Mouse (Mus musculus) neural tube, embryonic 14.5 days (tissue): ENCODE data around the gene Kcnip3. TPM values are rescaled to one million over a fixed set of nuclear protein-coding genes. Genes with fewer than 3 reads are reported as not detected.
A peak's percentile ranks its signal among the peaks of the same experiment; 100 is the strongest.

Experiments
- ATAC-seq: fragments of 200-750 bp; cut with Nextera tagmentation; 2 replicates; pipeline ENCODE4 v1.8.0; 2017; ENCODE audit warnings: low read depth, mild to moderate bottlenecking, moderate TSS enrichment, moderate library complexity
- H3K27ac ChIP-seq: fragments of 300-500 bp; sonication (generic); 2 replicates; pipeline ENCODE4 v1.5.1; 2014; ENCODE audit warnings: low read depth, mild to moderate bottlenecking, control low read depth, low read length, moderate library complexity, mixed read lengths
- H3K27me3 ChIP-seq: fragments of 300-500 bp; sonication (generic); 2 replicates; pipeline ENCODE4 v1.6.1; 2014; ENCODE audit warnings: low read length; ENCODE audit not compliant: control insufficient read depth, insufficient read depth
- H3K36me3 ChIP-seq: fragments of 300-500 bp; sonication (generic); 2 replicates; pipeline ENCODE4 v1.6.1; 2014; ENCODE audit warnings: low read length, mixed read lengths; ENCODE audit not compliant: control insufficient read depth, insufficient read depth
- H3K4me1 ChIP-seq: fragments of 300-500 bp; sonication (generic); 2 replicates; pipeline ENCODE4 v1.6.1; 2014; ENCODE audit warnings: low read length; ENCODE audit not compliant: control insufficient read depth, insufficient read depth
- H3K4me2 ChIP-seq: fragments of 300-500 bp; sonication (generic); 2 replicates; pipeline ENCODE4 v1.6.1; 2014; ENCODE audit warnings: mild to moderate bottlenecking, low read depth, low read length, control low read depth
- H3K4me3 ChIP-seq: fragments of 300-500 bp; sonication (generic); 2 replicates; pipeline ENCODE4 v1.5.1; 2014; ENCODE audit warnings: low read depth, low read length, control low read depth, mixed read lengths
- H3K9ac ChIP-seq: fragments of 300-500 bp; sonication (generic); replicated peaks from 2 replicates; pipeline ENCODE4 v1.6.1; 2014; ENCODE audit warnings: low read depth, mild to moderate bottlenecking, control low read depth, low read length, mixed read lengths
- H3K9me3 ChIP-seq: fragments of 300-500 bp; sonication (generic); 2 replicates; pipeline ENCODE4 v1.6.1; 2016; ENCODE audit warnings: low read length; ENCODE audit not compliant: control insufficient read depth
- WGBS: fragments of 180-500 bp; shearing (Covaris S2); extraction: QIAGEN DNeasy Blood & Tissue Kit; methylation state at CpG from one replicate; pipeline ENCODE4 v1.1.7; 2014; 5-methylcytosine and 5-hydroxymethylcytosine counted together
- polyA plus RNA-seq: library from polyadenylated mRNA; unstranded; fragments of >200 nt; fragmentation: Nextera tagmentation; extraction: Ambion mirVana; gene quantifications from 2 replicates; pipeline ENCODE4 v1.2.1, GENCODE M21; 2014

Kcnip3 gene
- polyA plus RNA-seq, 1 experiment from 2014 or later = 12.6 TPM

DNA sequence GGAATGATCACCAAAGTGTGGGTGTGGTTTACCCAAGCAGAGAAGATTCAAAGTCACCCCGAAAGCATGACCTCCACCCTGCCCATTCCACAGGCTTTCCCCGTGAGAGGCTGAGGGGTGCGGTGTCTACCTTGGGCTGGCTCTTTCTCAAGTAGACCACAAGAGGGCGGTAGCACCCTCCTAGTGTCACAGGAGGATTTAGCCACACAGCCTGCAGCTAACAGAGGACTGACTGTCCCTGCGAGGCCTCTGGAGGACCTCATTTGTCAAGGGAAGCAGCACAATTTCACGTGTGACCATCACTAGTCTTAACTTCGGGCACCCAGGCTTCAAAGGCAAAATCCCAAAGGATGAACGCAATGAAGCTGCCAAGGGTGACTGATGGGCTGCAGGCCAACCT lies 59.6 kb downstream of the Kcnip3 start:
- peak; percentile 89 for ATAC-seq
- no peak overlapping the region for H3K4me3 ChIP-seq
- H3K9ac ChIP-seq = no peak overlapping the region
- no peaks in the 10 kb centered on the region for H3K27me3 ChIP-seq
- no peaks in the 10 kb centered on the region for H3K36me3 ChIP-seq
- no peaks in the 10 kb centered on the region for H3K9me3 ChIP-seq
- 12% methylated on average over 8 of the region's 8 CpGs for WGBS
- H3K4me2 ChIP-seq = no peak overlapping the region
- H3K27ac ChIP-seq = no peak overlapping the region
- H3K4me1 ChIP-seq = no peaks in the 10 kb centered on the region

DNA sequence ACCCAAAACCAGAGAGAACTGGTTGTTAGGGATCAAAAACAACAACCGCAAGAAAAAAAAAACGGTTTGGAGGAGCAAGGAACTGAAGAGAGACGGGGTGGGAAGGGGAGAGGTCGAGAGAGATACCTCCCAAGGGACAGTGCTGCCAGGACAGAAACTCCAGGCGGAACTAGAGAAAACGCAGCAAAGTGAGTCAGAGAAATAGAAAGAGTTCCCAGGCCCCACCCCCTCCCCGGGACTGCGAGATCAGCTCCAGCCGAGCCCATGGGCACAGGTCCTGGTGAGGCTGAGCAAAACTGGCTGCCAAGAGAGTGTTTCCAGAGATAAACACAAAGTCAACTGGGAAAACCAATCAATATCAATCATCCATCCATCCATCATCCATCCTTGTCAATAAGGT lies 60.5 kb downstream of the Kcnip3 start:
- Histone ChIP-seq H3K9ac (no peak overlapping the region), H3K27me3 (no peaks in the 10 kb centered on the region), H3K4me1 (no peaks in the 10 kb centered on the region), H3K36me3 (no peaks in the 10 kb centered on the region), H3K4me2 (no peak overlapping the region), H3K27ac (no peak overlapping the region), H3K4me3 (no peak overlapping the region), H3K9me3 (no peaks in the 10 kb centered on the region)
- WGBS = 62% methylated on average over 9 of the region's 9 CpGs
- no peak for ATAC-seq

DNA sequence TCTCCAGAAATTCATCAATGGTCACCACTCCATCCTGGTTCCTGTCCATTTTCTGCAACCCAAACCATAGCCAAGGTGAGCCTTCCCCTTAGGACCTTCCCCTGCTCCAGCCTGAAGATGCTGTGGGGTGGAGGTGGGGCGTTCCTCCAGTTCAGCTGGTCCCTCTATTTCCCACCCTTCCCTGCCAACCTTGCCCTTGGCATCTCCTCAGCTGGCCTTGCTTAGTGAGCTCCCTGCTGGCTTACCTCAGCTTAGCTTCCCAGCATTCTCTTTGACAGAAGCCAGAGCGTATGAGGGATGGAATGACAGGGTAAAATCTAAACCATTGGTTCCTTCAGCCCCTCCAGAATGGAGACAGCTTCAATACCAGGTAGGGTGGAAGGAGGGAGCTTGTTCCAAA lies 62.6 kb downstream of the Kcnip3 start:
- H3K9me3 ChIP-seq = no peaks in the 10 kb centered on the region
- 69% methylated on average over 2 of the region's 2 CpGs for WGBS
- H3K27me3 ChIP-seq = no peaks in the 10 kb centered on the region
- H3K36me3 ChIP-seq = no peaks in the 10 kb centered on the region
- no peak overlapping the region for H3K27ac ChIP-seq
- no peaks in the 10 kb centered on the region for H3K4me1 ChIP-seq
- no peak overlapping the region for H3K4me2 ChIP-seq
- H3K9ac ChIP-seq = no peak overlapping the region
- no peak overlapping the region for H3K4me3 ChIP-seq
- no peak for ATAC-seq

DNA sequence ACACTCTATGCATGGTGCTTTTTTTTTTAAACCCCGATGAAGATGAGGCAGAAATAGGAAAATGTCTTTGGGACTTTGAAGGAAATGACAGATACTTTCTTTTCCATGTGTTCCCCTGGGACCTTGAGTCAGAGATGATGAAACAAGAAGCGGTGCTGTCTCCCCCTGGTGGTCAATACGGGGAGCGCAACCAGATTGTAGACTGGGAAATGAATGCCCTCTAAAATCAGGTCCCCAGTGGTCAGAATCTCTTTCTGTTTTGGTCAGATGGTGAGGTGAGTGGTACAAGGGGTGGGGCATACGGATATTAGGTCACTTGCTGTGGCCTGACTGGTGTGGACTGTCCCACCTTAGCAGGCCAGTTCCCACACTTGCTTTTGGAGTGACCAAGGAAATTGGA lies 68.1 kb downstream of the Kcnip3 start:
- no peak overlapping the region for H3K4me2 ChIP-seq
- no peak for ATAC-seq
- no peaks in the 10 kb centered on the region for H3K9me3 ChIP-seq
- H3K36me3 ChIP-seq = no peaks in the 10 kb centered on the region
- no peaks in the 10 kb centered on the region for H3K4me1 ChIP-seq
- H3K4me3 ChIP-seq = no peak overlapping the region
- H3K27ac ChIP-seq = no peak overlapping the region
- WGBS = 4% methylated on average over 5 of the region's 5 CpGs
- H3K27me3 ChIP-seq = no peaks in the 10 kb centered on the region
- no peak overlapping the region for H3K9ac ChIP-seq

DNA sequence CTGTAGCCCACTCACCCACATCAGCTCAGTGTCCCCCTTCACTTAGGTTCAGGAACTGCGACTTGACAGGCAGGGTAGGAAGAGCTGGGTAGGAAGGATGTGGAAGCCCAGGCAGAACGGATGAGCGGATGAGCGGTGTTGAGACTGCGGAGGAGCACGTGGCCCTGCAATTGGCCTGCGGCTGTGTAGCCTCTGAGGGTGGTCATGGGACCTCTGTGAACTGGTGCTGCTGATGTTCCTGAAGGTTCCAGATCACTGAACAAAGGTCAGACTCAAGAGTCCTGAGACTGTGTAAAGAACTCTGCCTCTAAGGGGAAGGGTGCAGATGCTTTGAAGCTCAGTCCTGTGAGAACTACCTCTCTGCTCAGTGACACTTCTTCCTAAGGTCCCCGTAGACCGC lies 68.8 kb downstream of the Kcnip3 start:
- Histone ChIP-seq H3K36me3 (no peaks in the 10 kb centered on the region), H3K9ac (no peak overlapping the region), H3K4me3 (no peak overlapping the region), H3K27ac (no peak overlapping the region), H3K4me2 (no peak overlapping the region), H3K27me3 (no peaks in the 10 kb centered on the region), H3K4me1 (no peaks in the 10 kb centered on the region), H3K9me3 (no peaks in the 10 kb centered on the region)
- no peak for ATAC-seq
- WGBS = 80% methylated on average over 9 of the region's 9 CpGs

DNA sequence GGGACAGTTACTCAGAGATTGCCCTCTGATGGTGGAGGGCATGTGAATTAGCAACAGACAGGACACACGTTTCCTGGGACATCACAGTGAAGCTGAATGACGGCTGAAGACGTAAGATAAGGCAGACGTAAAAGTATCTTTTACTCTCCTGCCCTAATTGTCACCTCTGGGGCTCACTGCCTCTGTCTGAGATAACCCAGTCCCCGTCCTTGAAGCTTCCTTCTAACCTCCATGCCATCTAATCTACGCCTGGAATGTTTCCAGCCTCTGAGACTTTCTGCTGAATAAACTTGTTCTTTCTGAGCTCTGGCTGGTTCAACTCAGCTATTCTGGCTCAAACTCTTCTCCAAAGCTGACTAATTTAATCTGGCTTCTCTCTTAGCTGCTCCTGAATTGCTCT lies 70.1 kb downstream of the Kcnip3 start:
- no peak overlapping the region for H3K9ac ChIP-seq
- H3K4me3 ChIP-seq = no peak overlapping the region
- H3K4me1 ChIP-seq = no peaks in the 10 kb centered on the region
- 44% methylated on average over 6 of the region's 6 CpGs for WGBS
- no peak for ATAC-seq
- H3K9me3 ChIP-seq = no peaks in the 10 kb centered on the region
- H3K27me3 ChIP-seq = no peaks in the 10 kb centered on the region
- no peak overlapping the region for H3K4me2 ChIP-seq
- H3K36me3 ChIP-seq = no peaks in the 10 kb centered on the region
- no peak overlapping the region for H3K27ac ChIP-seq

DNA sequence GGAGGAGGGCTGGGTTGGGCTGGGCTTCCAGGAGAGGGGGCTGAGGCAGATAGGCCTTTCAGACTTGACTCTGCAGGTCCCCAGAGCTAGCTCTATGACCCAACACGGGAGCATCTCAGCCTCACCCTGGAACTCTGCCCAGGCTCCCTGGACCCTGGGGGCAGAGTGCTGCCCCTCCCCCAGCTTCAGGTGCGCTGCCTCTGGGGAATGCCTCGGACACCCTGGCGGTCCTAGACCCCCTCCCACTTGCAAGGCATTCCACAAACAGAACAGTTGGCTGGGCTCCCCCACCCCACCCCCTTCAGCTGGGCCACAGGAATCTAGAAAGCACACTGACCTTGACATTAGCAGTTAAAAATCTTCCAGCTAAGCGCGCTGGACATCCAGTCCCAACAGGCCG lies 72.2 kb downstream of the Kcnip3 start:
- Histone ChIP-seq H3K4me1 (no peaks in the 10 kb centered on the region), H3K36me3 (no peaks in the 10 kb centered on the region), H3K27me3 (no peaks in the 10 kb centered on the region), H3K9ac (no peak overlapping the region), H3K9me3 (no peaks in the 10 kb centered on the region), H3K27ac (no peak overlapping the region), H3K4me3 (no peak overlapping the region), H3K4me2 (no peak overlapping the region)
- no peak for ATAC-seq
- 43% methylated on average over 7 of the region's 7 CpGs for WGBS

DNA sequence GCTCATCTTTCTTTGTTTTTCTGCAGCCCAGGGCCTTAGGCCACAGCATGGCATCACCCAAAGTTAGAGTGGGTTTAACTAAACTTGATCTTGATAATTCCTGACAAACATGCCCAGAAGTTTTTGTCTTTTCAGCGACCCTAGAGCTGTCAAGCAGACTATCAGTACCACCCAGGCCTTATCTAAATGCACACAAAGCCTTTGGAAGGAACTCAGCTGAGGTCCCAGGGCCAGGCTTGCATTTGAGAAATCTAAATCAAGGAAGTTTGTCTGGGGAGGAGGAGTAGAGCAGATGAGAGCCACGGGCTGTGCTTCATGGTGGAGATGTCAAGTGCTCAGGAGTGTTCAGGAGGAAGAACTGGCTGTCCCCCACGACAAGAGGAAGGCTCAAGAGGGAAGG lies 75.0 kb downstream of the Kcnip3 start:
- Histone ChIP-seq H3K4me3 (no peak overlapping the region), H3K9me3 (no peaks in the 10 kb centered on the region), H3K4me2 (no peak overlapping the region), H3K36me3 (no peaks in the 10 kb centered on the region), H3K27me3 (no peaks in the 10 kb centered on the region), H3K4me1 (peaks cover 7% of the 10 kb centered on the region), H3K9ac (no peak overlapping the region), H3K27ac (no peak overlapping the region)
- no peak for ATAC-seq
- 50% methylated on average over 3 of the region's 3 CpGs for WGBS

DNA sequence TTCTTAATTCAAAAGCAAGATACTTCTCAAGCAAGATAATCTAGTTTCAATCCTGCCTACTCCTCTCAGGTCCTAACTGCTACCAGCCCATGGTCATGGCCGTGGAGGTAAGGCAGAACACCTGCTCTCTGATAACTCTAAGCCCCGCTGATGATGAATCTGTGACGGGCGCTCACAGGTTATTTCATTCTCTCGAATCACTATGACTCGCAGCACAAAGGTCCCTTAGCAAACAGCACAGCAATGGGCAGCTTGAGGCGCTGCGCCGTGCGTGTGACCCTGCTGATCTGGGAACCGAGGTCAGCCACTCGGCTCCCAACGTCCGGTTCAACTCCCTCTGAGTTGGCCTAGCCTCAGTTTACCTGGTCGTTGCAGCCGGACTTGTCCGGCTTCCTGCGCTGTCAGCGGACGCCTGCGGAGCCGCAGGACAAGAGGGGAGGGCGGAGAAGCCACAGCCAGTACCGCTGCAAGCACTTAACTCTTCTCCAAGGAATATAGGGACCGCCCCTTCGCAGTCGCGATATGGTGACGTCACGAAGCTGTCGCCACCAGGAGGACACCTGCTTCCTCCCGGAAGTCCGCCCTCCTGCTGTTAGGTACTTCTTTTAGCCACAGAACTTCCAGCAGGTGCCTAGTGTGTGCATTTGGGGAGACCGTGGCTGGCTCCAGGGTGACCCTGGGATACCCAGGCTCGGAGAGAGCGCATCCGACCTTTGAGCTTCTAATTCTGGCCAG lies 77.7 kb downstream of the Kcnip3 start, which contains the start of gene Fahd2a:
Gene Fahd2a, minus strand, starts transcription at position 511 of the 735 bp plus-strand sequence.
- peak within 1 kb of the TSS; percentile 53 for H3K4me3 ChIP-seq
- H3K27ac ChIP-seq = no peak within 1 kb of the TSS
- no peaks in the 10 kb centered on the region for H3K9me3 ChIP-seq
- 4% methylated on average over 37 of the region's 37 CpGs for WGBS
- peaks cover 7% of the 10 kb centered on the region for H3K4me1 ChIP-seq
- no peaks in the 10 kb centered on the region for H3K27me3 ChIP-seq
- ATAC-seq = peak; percentile 95
- H3K36me3 ChIP-seq = no peaks in the 10 kb centered on the region
- peak within 1 kb of the TSS; percentile 58 for H3K9ac ChIP-seq
- H3K4me2 ChIP-seq = peak within 1 kb of the TSS; percentile 85
